Mouse (Mus musculus) bone marrow, adult 2 months (tissue): ENCODE data around the gene Glcci1.

ENCODE experiments used
- CTCF ChIP-seq: fragments of 200-500 bp; IDR thresholded peaks from 2 replicates; pipeline ENCODE4 v1.5.1; 2011; ENCODE audit warnings: low read length, control low read depth; ENCODE audit not compliant: control insufficient read depth, insufficient read depth
- POLR2A ChIP-seq: fragments of 200-500 bp; IDR thresholded peaks from 2 replicates; pipeline ENCODE4 v1.6.1; 2011; ENCODE audit warnings: low read depth, mild to moderate bottlenecking, control low read depth, low read length, borderline replicate concordance; ENCODE audit not compliant: control insufficient read depth

GRCm38 (mm10) chr6:8462447-8462846, 47.0 kb upstream of the Glcci1 start:
- TF ChIP-seq CTCF: no peak
- TF ChIP-seq POLR2A: no peak
